Mouse (Mus musculus) heart, adult 11 months (tissue): ENCODE measurements at regions not wholly inside any gene's neighbourhood (a gene's known extent, or its start where the extent isn't known, plus 50 kb on each side); places are given as distances from the start of the nearest gene placed in this dataset.

Experiments
- DNase-seq: peaks from one replicate; pipeline ENCODE4 v3.0.0; 2022

- no peak for DNase-seq
Measured at GRCm38 (mm10) chr5:126974565-126974964, 267.0 kb upstream of the Tmem132c start.

- DNase-seq: no peak
Measured at GRCm38 (mm10) chr5:126995577-126995976, 246.0 kb upstream of the Tmem132c start.

GRCm38 (mm10) chr5:127014166-127014565, 227.4 kb upstream of the Tmem132c start:
- peak; percentile 16 for DNase-seq

GRCm38 (mm10) chr5:127016467-127017060, 225.0 kb upstream of the Tmem132c start:
- peak; percentile 72 for DNase-seq

GRCm38 (mm10) chr5:127017971-127018370, 223.6 kb upstream of the Tmem132c start:
- peak; percentile 81 for DNase-seq

- DNase-seq: peak; percentile 66
Measured at GRCm38 (mm10) chr5:127036472-127036871, 205.1 kb upstream of the Tmem132c start.

- DNase-seq: no peak
Measured at GRCm38 (mm10) chr5:127057770-127058169, 183.8 kb upstream of the Tmem132c start.

- no peak for DNase-seq
Measured at GRCm38 (mm10) chr5:127074327-127074726, 167.3 kb upstream of the Tmem132c start.
